Mouse (Mus musculus): ENCODE measurements around the gene Ncor2. TPM values are rescaled to one million over a fixed set of nuclear protein-coding genes. Genes with fewer than 3 reads are reported as not detected.
A peak's percentile ranks its signal among the peaks of the same experiment; 100 is the strongest.

Gene Ncor2
- polyA plus RNA-seq, 1 experiment, result 74.6 TPM

DNA sequence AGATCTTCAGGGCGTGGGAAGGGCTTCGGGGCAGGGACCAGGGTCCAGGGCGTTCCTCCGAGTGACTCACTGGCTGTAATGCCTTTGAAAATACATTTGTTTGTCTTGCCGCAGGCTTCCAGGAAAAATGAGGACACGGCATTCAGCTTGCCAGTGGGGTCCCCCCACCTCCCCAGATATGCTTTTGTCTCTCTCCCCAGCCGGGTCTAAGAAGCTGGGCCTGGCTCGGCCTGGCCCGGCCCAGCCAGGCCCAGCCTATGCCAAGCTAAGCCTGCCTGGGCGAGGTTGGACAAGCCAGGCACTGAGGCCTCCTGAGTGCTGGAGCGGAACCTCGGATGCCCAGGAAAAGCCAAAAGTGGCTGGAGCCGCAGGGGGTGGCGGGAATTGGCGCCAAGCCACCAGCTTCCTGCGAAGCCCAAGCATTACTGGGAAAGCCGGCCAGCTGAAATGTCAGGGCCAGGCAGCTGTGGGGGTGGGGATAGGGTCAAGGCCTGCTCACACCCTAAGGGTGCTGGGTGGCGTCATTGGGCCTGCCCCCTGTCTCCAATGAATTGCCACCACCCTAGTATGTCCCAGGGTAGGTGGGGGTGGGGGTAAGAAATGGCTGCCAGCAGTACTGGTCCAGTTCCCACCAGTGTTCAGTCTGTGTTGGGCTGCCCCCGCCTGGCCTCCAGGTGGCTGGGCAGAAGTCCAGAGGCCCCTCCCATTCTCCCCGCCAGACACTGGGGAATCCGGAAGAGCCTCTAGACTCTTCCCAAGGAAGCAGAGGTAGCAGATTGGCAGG, 97.5 kb downstream of the Ncor2 start:
- no peaks in the 10 kb centered on the region for H3K4me1 ChIP-seq (ENCODE audit: control insufficient read depth, insufficient read depth, low read length)
- no peak for TF ChIP-seq POLR2A (IDR thresholded peaks at IDR 0.05; ENCODE audit: extremely low read depth, insufficient read depth, low read length)
- no peak for TF ChIP-seq CTCF (IDR thresholded peaks at IDR 0.05; ENCODE audit: extremely low read depth, insufficient read depth, low read length)
- H3K27ac ChIP-seq (ENCODE audit: insufficient read depth, low read length), result peak overlapping the region; percentile 32; the same call in 1 of the 2 replicates
- no peak overlapping the region for H3K4me3 ChIP-seq (ENCODE audit: insufficient read depth, low read length)

DNA sequence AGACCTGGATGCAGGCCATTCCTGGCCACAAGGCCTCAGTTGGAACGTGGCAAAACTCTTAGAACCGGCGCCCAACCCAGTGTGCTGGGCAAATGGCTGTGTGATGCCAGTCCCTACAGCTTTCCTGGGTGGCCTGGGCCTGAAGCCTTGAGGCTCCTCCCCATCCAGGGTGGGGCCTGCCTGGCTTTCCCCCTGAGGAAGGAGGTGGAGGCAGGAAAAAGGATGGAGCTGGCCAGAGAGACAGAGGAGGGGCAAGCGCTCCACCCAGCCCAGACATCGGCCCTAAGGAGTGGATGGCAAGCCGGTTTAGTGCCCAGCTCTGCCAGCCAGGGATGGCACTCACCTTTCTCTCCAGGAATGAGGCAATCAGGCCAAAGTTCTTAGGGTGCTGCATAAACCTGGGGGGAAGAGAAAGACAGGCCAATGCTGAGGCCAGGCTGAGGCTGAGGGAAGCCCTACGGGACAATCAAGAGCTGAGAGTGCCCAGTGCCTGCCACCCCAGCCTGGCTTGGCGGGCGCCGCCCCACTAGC, 98.2 kb downstream of the Ncor2 start:
- Histone ChIP-seq H3K4me1 (ENCODE audit: control insufficient read depth, insufficient read depth, low read length) (no peaks in the 10 kb centered on the region), H3K4me3 (ENCODE audit: insufficient read depth, low read length) (no peak overlapping the region), H3K27ac (ENCODE audit: insufficient read depth, low read length) (peak overlapping the region; percentile 32)
- TF ChIP-seq POLR2A (IDR thresholded peaks at IDR 0.05; ENCODE audit: extremely low read depth, insufficient read depth, low read length), result no peak
- no peak for TF ChIP-seq CTCF (IDR thresholded peaks at IDR 0.05; ENCODE audit: extremely low read depth, insufficient read depth, low read length)

DNA sequence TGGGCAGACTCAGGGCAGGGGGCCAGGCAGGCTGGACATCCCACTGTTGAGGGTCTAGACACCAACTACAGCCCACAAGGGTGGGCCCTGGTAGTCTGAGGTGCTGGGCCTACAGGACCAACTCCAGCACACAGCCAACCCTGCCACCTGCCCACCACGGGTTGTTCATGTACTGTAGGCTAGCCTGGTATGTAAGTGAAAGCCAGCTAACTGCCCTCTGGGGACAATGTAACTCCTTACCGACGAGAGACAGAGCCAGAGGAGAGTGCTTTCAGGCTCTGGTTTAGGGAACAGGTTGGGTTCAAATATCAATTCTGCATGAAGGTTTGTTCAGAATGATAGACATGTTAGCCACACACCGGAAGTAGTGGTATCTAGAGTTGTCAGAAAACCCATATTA, 98.7 kb downstream of the Ncor2 start:
- H3K4me3 ChIP-seq (ENCODE audit: insufficient read depth, low read length), result no peak overlapping the region
- no peaks in the 10 kb centered on the region for H3K4me1 ChIP-seq (ENCODE audit: control insufficient read depth, insufficient read depth, low read length)
- TF ChIP-seq POLR2A (IDR thresholded peaks at IDR 0.05; ENCODE audit: extremely low read depth, insufficient read depth, low read length) (no peak), CTCF (IDR thresholded peaks at IDR 0.05; ENCODE audit: extremely low read depth, insufficient read depth, low read length) (no peak)
- H3K27ac ChIP-seq (ENCODE audit: insufficient read depth, low read length), result no peak overlapping the region

DNA sequence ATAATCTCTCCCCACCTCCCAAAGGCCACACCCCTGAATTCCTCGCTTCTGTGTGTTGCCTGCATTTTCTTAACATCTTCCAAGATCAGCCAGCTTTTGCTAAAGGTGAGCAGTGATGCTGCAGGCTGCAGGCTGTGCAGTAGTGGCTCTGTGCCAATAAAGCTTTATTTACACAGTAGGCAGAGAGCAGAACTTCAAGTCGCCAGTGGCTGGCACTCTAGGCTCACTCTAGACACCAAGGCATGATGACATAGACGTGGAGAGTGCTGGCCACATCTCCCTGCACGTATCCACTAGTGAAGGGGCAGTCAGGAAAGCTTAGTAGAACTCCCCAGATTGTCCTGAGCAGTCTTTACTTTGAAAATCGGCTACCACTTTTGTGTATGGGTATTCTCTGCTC, 100.8 kb downstream of the Ncor2 start:
- Histone ChIP-seq H3K27ac (ENCODE audit: insufficient read depth, low read length) (no peak overlapping the region), H3K4me3 (ENCODE audit: insufficient read depth, low read length) (no peak overlapping the region), H3K4me1 (ENCODE audit: control insufficient read depth, insufficient read depth, low read length) (no peaks in the 10 kb centered on the region)
- TF ChIP-seq POLR2A (IDR thresholded peaks at IDR 0.05; ENCODE audit: extremely low read depth, insufficient read depth, low read length), result no peak
- 0 out of 2 replicates have a peak, but pooled peaks have one; percentile 2 for TF ChIP-seq CTCF (IDR thresholded peaks at IDR 0.05; ENCODE audit: extremely low read depth, insufficient read depth, low read length)

DNA sequence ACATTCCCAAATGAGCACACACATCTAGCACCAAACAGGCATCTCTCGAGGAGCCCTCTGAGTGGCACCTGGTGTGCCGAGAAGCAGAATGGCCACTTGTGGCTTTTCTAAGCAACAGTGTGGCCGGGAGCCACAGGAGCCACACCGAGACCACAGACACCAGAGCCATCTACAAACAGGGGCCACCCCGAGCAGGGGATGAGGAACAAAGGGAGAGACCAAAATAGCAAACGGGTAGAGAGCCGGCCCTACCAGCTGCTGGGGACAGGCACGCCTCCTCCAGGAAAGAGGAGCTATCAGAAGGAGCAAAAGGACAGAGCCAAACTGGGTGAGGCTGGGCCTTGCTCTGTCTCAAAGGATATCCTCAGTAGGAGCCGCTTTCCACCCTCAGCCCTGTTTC, 102.8 kb downstream of the Ncor2 start:
- TF ChIP-seq CTCF (IDR thresholded peaks at IDR 0.05; ENCODE audit: extremely low read depth, insufficient read depth, low read length) (no peak), POLR2A (IDR thresholded peaks at IDR 0.05; ENCODE audit: extremely low read depth, insufficient read depth, low read length) (no peak)
- Histone ChIP-seq H3K4me1 (ENCODE audit: control insufficient read depth, insufficient read depth, low read length) (no peaks in the 10 kb centered on the region), H3K4me3 (ENCODE audit: insufficient read depth, low read length) (no peak overlapping the region), H3K27ac (ENCODE audit: insufficient read depth, low read length) (no peak overlapping the region)

DNA sequence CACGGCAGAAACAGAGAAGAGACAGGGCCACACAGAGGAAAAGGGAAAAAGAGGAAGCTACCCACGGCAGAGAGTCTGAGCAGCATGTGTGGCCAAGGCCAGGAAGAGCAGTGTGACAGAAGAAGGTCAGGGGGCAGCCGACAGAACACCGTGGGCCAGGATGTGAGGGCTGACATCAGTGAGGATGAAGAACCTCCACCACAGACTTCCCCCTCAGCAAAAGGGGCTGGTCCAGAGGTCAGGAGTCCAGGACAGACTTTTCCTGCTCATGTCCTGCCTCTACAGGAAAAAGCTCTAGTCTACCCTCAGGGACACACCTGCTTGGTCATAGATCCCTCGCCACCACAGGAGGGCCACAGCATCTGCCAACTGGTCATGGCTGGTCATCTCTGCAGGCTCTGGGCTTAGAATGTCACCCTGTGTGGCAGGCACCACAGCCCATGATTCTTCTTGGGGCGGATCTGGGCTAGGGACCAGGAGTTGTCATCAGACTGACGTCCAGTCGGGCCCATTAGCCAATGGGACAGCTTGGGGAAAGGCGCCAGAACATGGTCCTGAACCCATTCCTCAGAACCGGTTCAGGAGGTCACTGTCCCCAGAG, 104.3 kb downstream of the Ncor2 start:
- no peak overlapping the region for H3K27ac ChIP-seq (ENCODE audit: insufficient read depth, low read length)
- H3K4me1 ChIP-seq (ENCODE audit: control insufficient read depth, insufficient read depth, low read length), result no peaks in the 10 kb centered on the region; the same call in 1 of the 2 replicates
- no peak for TF ChIP-seq POLR2A (IDR thresholded peaks at IDR 0.05; ENCODE audit: extremely low read depth, insufficient read depth, low read length)
- no peak for TF ChIP-seq CTCF (IDR thresholded peaks at IDR 0.05; ENCODE audit: extremely low read depth, insufficient read depth, low read length)
- no peak overlapping the region for H3K4me3 ChIP-seq (ENCODE audit: insufficient read depth, low read length)

DNA sequence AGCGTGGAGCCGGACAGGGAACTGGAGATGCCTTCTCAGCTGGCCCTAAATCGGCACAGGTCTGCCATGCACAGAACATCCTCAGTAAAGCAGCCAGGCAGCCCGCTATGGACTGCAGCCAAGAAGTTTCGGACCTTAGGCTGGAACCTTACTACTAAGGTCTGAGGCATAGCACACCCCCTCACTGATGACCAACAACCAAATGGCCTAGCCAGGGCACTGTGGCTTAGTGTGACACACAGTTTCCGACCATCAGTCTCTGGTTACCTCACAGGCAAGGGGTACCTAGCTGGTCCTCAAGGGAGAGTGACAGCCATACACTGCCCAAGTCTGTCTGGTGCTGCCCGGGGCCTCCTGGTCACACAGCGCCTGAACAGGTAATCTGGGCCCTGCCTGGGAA, 105.1 kb downstream of the Ncor2 start:
- Histone ChIP-seq H3K27ac (ENCODE audit: insufficient read depth, low read length) (no peak overlapping the region), H3K4me1 (ENCODE audit: control insufficient read depth, insufficient read depth, low read length) (no peaks in the 10 kb centered on the region; the same call in 1 of the 2 replicates), H3K4me3 (ENCODE audit: insufficient read depth, low read length) (no peak overlapping the region)
- no peak for TF ChIP-seq POLR2A (IDR thresholded peaks at IDR 0.05; ENCODE audit: extremely low read depth, insufficient read depth, low read length)
- no peak for TF ChIP-seq CTCF (IDR thresholded peaks at IDR 0.05; ENCODE audit: extremely low read depth, insufficient read depth, low read length)

DNA sequence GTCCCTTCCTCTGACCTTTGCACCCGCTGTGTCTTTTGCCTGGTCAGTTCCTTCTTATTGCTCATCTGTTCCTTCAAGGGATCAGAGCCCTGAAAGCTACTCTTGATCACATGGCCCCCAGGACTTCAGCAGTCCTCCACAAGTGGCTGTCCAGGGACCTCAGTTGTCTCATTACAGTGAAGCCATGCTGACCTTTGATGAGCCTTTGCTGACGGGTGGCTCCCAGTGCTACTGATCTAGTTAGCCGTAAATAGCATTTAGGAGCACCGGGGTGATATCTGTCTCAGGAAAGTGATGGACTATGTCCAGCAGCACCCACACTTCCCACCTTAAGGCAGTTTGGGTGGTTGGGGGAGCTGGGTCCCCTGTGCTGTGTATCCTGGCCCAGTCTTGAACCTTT, 105.7 kb downstream of the Ncor2 start:
- TF ChIP-seq POLR2A (IDR thresholded peaks at IDR 0.05; ENCODE audit: extremely low read depth, insufficient read depth, low read length) (no peak), CTCF (IDR thresholded peaks at IDR 0.05; ENCODE audit: extremely low read depth, insufficient read depth, low read length) (no peak)
- Histone ChIP-seq H3K4me1 (ENCODE audit: control insufficient read depth, insufficient read depth, low read length) (no peaks in the 10 kb centered on the region; the same call in 1 of the 2 replicates), H3K4me3 (ENCODE audit: insufficient read depth, low read length) (no peak overlapping the region), H3K27ac (ENCODE audit: insufficient read depth, low read length) (no peak overlapping the region)

DNA sequence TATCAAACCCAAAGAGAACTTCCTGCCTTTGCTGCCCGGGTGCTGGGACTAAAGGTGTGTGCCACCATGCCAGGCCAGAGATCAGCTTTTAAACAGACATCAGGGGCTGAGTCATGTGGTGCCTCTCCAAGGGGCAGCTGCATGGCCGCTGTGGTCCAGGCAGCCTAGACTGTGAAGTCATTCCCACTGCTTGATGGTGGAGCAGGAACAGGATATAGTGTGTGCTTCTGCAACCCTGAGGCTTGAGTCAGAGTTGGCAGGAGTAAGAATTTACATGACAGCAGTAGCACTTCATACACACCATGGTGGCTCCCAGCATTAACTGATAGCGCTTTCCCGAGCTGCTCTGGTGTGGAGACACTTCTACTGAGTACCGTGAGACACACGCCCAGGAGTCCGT, 106.6 kb downstream of the Ncor2 start:
- Histone ChIP-seq H3K27ac (ENCODE audit: insufficient read depth, low read length) (no peak overlapping the region), H3K4me3 (ENCODE audit: insufficient read depth, low read length) (no peak overlapping the region), H3K4me1 (ENCODE audit: control insufficient read depth, insufficient read depth, low read length) (no peaks in the 10 kb centered on the region; the same call in 1 of the 2 replicates)
- TF ChIP-seq CTCF (IDR thresholded peaks at IDR 0.05; ENCODE audit: extremely low read depth, insufficient read depth, low read length), result no peak
- TF ChIP-seq POLR2A (IDR thresholded peaks at IDR 0.05; ENCODE audit: extremely low read depth, insufficient read depth, low read length), result no peak

Data from cortical plate, adult 2 months (tissue).